Mouse (Mus musculus): ENCODE results near the gene Ampd2.

Ampd2 gene

DNA sequence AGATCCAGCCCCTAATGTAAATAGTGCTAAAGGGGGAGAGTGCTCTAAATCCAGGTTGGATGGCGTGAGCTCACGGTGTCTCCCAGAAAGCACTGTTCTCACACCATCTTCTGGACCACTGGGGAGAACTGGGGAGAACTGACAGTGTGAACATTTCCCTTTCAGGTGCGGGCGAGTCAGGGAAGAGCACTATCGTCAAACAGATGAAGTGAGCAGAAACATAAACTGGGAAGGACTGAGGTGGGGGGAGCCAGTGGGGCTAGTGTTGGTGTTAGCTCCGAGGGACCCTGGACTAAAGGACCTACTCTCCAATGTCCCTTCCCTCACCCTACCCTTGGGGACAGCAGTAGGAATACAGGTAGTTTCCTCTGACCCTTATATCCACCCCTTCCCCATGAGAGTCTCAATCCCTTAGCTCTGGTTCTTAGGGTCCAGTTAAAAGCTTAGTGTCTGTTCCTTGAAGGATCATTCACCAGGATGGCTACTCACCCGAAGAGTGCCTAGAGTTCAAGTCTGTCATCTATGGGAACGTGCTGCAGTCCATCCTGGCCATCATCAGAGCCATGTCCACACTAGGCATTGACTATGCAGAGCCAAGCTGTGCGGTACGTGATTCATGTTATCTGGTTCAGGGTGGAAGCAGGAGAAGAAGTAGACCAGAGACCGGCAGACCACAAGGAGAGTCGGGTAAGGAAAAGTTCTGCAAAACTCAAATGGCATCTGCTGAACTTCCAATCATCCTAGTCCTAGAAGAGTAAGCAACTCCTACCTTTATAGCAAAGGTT is 8.7 kb upstream of the Ampd2 start:
- no peak for DNase-seq

- no peak for DNase-seq
Observed at GRCm38 (mm10) chr3:108094146-108094545, 7.7 kb upstream of the Ampd2 start.

DNA sequence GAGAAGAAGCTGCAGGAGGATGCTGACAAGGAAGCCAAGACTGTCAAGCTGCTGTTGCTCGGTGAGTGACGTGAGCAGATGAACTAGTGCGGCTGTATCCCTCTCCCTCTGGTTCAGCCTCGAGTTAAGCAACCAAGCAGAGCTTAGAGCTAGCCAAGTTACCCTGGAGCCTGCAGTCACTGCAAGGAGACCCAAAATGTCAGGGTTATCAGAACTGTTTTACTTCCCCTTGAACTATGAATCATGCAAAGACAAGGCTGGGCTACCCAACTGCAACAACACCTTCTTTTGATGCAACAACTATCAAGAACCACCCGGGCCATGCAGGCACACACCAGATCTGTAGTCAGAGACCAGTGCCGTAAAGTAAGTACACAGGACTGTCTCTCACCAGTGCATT is 6.9 kb upstream of the Ampd2 start:
- DNase-seq, result no peak

DNA sequence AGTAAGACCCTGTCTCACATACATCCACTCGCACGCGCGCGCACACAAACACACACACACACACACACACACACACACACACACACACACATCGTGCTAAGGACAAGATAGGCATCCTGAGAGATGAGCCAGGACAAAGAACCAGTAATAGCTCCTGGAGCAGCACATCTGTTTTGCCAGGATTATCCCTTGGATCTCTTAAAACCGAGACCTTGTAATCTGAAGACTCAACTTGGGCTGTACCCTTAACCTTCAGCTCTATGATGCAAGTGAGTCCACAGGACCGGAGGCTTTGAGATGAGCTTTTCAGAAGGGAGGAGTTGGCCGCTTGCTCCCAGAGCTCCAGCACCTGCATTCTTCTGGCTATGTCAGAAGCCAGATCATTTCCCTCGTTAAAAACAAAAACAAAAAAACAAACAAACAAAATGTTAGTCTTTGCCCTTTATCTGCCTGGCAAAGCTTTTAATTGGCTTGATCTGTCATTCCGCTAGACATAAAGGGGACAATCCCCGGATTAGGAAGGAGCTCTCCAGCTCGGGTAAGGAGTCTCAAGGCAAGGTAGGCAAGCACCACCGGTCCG is 6.2 kb upstream of the Ampd2 start, which contains the start of gene Gnat2:
Gene Gnat2 (plus strand): TSS at position 254 of the 580 bp plus-strand sequence.
- DNase-seq, result no peak

DNA sequence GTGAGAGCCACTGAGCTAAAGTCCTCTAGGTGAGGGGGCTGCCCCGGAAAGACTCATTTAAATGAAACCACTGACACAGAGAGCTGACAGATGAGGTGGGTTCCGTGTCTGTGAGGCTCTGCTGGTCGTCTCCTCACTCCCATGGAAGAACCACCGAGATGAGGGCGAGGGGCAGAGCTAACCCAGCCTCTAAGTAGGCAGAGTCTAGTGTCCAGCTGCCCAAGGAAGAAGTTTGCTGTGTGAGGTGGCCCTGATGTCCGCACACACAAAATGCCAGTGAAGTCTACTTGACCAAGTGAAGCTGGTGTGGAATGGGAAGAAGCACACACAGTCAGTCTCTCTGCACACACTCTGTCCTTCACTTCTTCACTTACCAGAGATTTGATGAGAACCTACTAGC is 5.6 kb upstream of the Ampd2 start:
- no peak for DNase-seq

DNA sequence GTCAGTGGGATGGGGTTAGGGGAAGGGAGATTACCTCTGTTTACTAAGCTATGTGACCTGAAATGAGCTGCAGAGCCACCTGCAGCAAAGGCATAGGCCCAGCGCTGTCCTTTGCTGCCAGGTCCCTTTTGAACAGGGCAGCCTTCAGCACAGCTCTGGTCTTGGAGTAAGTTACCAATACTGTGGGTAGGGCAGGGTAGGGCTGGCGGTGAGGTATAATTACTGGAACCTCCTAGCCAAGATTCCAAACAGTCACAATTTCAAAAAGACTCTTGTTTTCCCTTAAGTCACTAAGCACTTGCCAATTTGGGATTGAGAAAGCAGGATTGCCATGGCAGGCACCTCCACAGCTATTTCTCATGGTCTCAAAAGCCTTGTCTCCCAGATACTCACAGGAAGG is 4.1 kb upstream of the Ampd2 start:
- DNase-seq, result no peak

- no peak for DNase-seq
Observed at GRCm38 (mm10) chr3:108089916-108090315, 3.5 kb upstream of the Ampd2 start.

DNA sequence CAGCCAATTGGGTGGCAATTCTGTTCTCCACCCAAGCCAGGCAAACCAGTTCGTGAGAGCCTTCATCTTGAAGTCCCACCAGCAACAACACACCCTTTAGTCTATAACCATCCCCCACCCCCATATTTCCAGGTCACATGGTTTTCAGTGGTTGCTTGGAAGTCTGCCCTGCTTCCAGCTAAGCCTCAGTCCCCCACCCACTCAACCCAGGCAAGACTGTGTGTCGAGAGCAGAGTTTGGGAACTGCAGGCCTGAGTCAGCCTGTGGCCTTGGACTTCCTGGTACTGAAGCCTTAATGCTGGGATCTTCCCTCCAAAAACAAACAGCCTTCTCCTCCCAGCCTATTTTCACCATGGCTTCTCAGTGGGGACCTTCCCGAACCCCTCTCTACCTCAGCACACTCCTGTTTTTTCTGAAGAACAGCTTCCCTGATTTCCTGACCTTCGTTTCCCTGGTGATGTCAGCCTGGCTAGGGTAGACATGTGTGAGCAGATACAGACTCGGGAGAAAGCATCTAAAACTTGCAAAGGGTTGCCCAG is 2.5 kb upstream of the Ampd2 start:
- no peak for DNase-seq

GRCm38 (mm10) chr3:108087329-108087728 is 878 bp upstream of the Ampd2 start:
- no peak for DNase-seq

GRCm38 (mm10) chr3:108085721-108086469 is 556 bp downstream of the Ampd2 start:
- peak; percentile 91 for DNase-seq

DNA sequence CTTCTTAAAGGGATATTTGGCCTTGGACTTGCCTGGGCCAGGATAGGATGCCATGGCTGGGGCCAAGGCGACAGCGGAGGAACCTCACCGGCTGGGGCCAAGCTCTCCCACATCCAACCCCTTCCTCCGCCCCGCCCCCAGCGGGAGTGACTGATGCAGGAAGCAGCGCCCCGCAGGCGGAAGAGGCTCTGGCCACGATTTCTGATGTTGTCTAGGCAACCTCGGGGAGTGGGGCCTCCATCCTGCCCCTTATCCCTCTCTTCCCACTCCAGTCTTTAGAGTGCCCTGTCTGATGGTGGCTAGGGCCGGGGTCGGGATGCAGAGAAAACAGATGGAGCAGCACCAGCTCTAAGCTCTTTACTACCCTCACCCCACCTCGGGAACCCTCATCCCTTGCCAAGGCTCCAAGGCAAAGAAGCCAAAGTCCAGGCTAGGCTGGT is 1.1 kb downstream of the Ampd2 start:
- peak; percentile 94 for DNase-seq

- DNase-seq, result peak; percentile 6
Observed at GRCm38 (mm10) chr3:108084767-108085270, 1.6 kb downstream of the Ampd2 start.

DNA sequence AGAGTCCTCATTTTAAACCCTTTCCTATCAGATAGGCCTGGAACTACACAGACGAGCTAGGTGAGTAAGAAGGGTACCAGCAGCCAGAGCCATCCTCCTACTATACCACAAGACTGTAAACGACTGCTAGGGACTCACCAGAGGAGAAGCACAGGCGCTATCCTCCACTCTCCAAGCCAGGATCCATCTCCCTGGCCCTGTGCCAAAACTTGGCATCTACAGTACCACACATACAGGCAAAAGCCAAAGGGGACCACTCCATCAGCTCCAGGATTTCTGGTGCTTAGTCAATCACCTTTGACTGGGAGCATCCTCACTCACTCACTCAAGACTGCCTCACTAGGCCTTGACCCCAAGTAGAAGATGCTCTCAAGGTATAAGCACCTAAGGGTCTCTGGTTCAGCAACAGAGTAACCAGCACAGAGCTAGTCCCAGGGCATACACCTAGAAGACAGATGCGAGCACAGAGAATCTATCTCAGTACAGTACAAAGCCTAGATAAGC is 2.5 kb downstream of the Ampd2 start:
- DNase-seq, result no peak

GRCm38 (mm10) chr3:108083161-108083560 is 3.3 kb downstream of the Ampd2 start:
- DNase-seq, result no peak

- DNase-seq, result no peak
Observed at GRCm38 (mm10) chr3:108082251-108082875, 4.1 kb downstream of the Ampd2 start.

DNA sequence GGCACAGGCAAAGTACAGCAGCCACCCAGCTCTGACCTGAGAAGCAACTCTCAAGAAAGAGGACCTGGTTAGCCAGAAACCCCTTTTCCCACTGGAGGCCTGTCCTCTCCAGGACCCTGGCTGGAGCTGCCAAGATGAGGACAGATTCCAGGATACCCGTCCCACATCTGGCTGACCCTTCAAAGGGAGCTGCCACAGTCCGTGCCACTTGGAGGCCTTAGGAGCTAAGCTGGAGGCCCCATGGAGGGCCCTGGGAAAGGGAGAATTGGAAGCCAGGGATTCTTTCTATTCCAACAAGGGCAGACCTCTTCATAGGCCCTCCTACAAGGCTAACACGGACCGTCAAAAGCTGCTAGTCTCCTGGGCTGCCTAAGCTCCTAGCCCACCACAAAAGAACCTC is 4.8 kb downstream of the Ampd2 start:
- no peak for DNase-seq

- peak; percentile 63 for DNase-seq
Observed at GRCm38 (mm10) chr3:108076836-108077235, 9.6 kb downstream of the Ampd2 start.

- no peak for DNase-seq
Observed at GRCm38 (mm10) chr3:108072983-108073569, 13.4 kb downstream of the Ampd2 start.

DNA sequence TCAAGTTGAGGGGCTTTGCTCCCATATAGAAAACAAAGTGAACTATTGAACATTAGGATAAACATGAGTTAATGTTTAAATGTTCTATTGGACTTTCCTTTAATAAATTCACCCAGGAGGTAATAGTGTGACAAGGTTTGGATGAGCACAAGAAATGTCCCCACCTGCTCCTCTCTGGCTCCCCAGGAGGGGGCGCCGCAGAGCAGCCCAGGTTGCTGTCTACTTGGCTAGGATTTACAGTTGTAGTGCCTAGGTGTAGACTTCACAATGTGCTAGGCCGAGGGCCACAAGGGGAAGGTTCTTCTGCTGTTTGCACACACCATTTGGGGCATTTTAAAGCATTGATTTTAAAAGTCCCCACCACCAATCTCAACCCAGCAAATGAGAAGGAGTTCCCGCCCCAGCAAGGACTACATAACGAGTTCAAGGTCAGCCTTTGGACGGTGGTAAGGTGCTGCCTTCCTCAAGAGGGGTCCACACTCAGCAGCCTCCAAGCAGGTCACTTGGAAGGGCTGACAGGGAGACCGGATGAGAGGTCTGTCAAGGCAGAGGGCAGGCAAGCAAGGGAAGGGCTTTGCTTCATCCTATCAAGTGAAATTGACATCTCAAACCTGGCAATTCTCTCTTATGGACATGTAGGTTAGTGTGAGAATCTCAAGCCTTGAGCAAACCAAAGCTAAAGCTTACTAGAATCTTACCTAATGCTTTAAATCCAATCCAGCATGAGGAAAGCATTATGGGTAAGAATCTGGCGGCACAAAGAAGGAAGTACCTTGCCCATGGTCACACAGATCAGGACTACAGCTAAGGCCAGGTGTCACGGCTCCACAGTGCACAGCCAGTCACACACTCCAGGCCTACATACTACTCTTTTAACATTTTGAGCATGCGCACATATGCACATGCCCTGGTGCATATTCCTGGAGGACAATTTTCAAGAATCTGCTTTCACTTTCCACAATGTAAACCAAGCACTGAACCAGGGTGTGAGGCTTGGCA is 15.9 kb downstream of the Ampd2 start:
- peak; percentile 93 for DNase-seq

GRCm38 (mm10) chr3:108069231-108069870 is 17.1 kb downstream of the Ampd2 start:
- peak; percentile 84 for DNase-seq

All from kidney, adult 9 months (tissue).